7 mouse cellular contexts compared by ENCODE assay signal in genomic region chr13:53688489-53688888, GRCm38 (mm10).
DNase-seq lines count a peak whose midpoint lies in the region; ATAC-seq lines count a peak whose summit lies in the region.

No protein-coding gene starts in this region.

- H3K27ac ChIP-seq in intestine, embryonic 16.5 days (ENCODE audit: low read length), result no peak overlapping the region
- no peak overlapping the region for H3K27ac ChIP-seq in midbrain, embryonic 11.5 days (ENCODE audit: low read depth, low read length)
- no peak overlapping the region for H3K27ac ChIP-seq in stomach, embryonic 14.5 days (ENCODE audit: low read length)

- WGBS in intestine, embryonic 16.5 days, result 8% methylated on average over 13 of the region's 13 CpGs
- 11% methylated on average over 13 of the region's 13 CpGs for WGBS in midbrain, embryonic 11.5 days
- WGBS in stomach, embryonic 14.5 days, result 6% methylated on average over 13 of the region's 13 CpGs

- H3K4me2 ChIP-seq in intestine, embryonic 16.5 days (ENCODE audit: low read depth, low read length), result peak overlapping the region; percentile 32; the same call in 1 of the 2 replicates
- no peak overlapping the region for H3K4me2 ChIP-seq in midbrain, embryonic 11.5 days
- peak overlapping the region; percentile 33 for H3K4me2 ChIP-seq in stomach, embryonic 14.5 days (replicated peaks; ENCODE audit: low read depth, low read length)

- H3K27me3 ChIP-seq in intestine, embryonic 16.5 days (replicated peaks; ENCODE audit: control insufficient read depth, insufficient read depth, low read length), result no peaks in the 10 kb centered on the region; the same call in 1 of the 2 replicates
- peaks cover 17% of the 10 kb centered on the region for H3K27me3 ChIP-seq in midbrain, embryonic 11.5 days (ENCODE audit: control insufficient read depth, insufficient read depth, low read length)
- no peaks in the 10 kb centered on the region for H3K27me3 ChIP-seq in stomach, embryonic 14.5 days (ENCODE audit: control insufficient read depth, insufficient read depth, low read length)

- H3K4me3 ChIP-seq in intestine, embryonic 16.5 days (ENCODE audit: low read length), result 0 out of 2 replicates have a peak overlapping the region, but pooled peaks have one; percentile 14
- H3K4me3 ChIP-seq in midbrain, embryonic 11.5 days (ENCODE audit: low read depth, low read length), result no peak overlapping the region
- H3K4me3 ChIP-seq in stomach, embryonic 14.5 days (ENCODE audit: low read depth, low read length), result no peak overlapping the region

- DNase-seq in adrenal gland, adult 8-10 months, result peak; percentile 38
- DNase-seq in cerebellum, postnatal 4 days (ENCODE audit: low spot score in 2 of 2), result peak; percentile 65 to 87
- peak; percentile 63 for DNase-seq in gastrocnemius, postnatal 14 days
- DNase-seq in left cerebral cortex, postnatal 14 days (ENCODE audit: low spot score in 2 of 2), result peak; percentile 79 to 92
- peak; percentile 99 for DNase-seq in midbrain, embryonic 11.5 days (ENCODE audit: low spot score, missing footprints)

- intact Hi-C loops in gastrocnemius, postnatal 14 days (cut with DNase I; ENCODE audit: low total_unique reads), result no loop called here
- intact Hi-C loops in left cerebral cortex, postnatal 14 days (cut with DNase I), result loop anchor here (1.0 to 2.0 kb wide), 2 partner anchors 226 to 246 kb away; no protein-coding TSS in a partner anchor

- H3K9me3 ChIP-seq in intestine, embryonic 16.5 days (ENCODE audit: control insufficient read depth, low read length), result no peaks in the 10 kb centered on the region
- H3K9me3 ChIP-seq in midbrain, embryonic 11.5 days (ENCODE audit: control insufficient read depth, low read length), result no peaks in the 10 kb centered on the region
- no peaks in the 10 kb centered on the region for H3K9me3 ChIP-seq in stomach, embryonic 14.5 days (ENCODE audit: control insufficient read depth, low read depth, low read length)

- H3K9ac ChIP-seq in intestine, embryonic 16.5 days (ENCODE audit: low read depth, low read length), result no peak overlapping the region
- 0 out of 2 replicates have a peak overlapping the region, but pooled peaks have one; percentile 16 for H3K9ac ChIP-seq in midbrain, embryonic 11.5 days (ENCODE audit: low read length)
- H3K9ac ChIP-seq in stomach, embryonic 14.5 days (replicated peaks; ENCODE audit: low read depth, low read length), result no peak overlapping the region

- H3K36me3 ChIP-seq in intestine, embryonic 16.5 days (ENCODE audit: control insufficient read depth, insufficient read depth, low read length), result no peaks in the 10 kb centered on the region
- H3K36me3 ChIP-seq in midbrain, embryonic 11.5 days (ENCODE audit: control insufficient read depth, insufficient read depth, low read length), result no peaks in the 10 kb centered on the region
- no peaks in the 10 kb centered on the region for H3K36me3 ChIP-seq in stomach, embryonic 14.5 days (ENCODE audit: control insufficient read depth, insufficient read depth, low read length)

- ATAC-seq in intestine, embryonic 16.5 days, result no peak
- peak; percentile 52; the same call in 1 of the 2 replicates for ATAC-seq in midbrain, embryonic 11.5 days (ENCODE audit: low FRiP score)
- ATAC-seq in stomach, embryonic 14.5 days (ENCODE audit: insufficient number of reproducible peaks, insufficient read depth, low FRiP score, low read depth), result peak; percentile 65; the same call in 1 of the 2 replicates

- no peaks in the 10 kb centered on the region for H3K4me1 ChIP-seq in intestine, embryonic 16.5 days (ENCODE audit: control insufficient read depth, insufficient read depth, low read length)
- H3K4me1 ChIP-seq in midbrain, embryonic 11.5 days (ENCODE audit: control insufficient read depth, insufficient read depth, low read length), result peaks cover 10% of the 10 kb centered on the region; the same call in 1 of the 2 replicates
- H3K4me1 ChIP-seq in stomach, embryonic 14.5 days (ENCODE audit: control insufficient read depth, insufficient read depth, low read length), result no peaks in the 10 kb centered on the region

Comparison
In these comparisons a context has a peak if more than half of its experiments do, and no peak if none do; other contexts are left out.
1. DNase-seq: peak in every context shown above with its lines; median percentile 99 in midbrain, embryonic 11.5 days; 86 in left cerebral cortex, postnatal 14 days; 76 in cerebellum, postnatal 4 days; 63 in gastrocnemius, postnatal 14 days; 38 in adrenal gland, adult 8-10 months.